Mouse (Mus musculus) layer of hippocampus, adult 9-10 months (tissue): ENCODE measurements around the gene Clybl.

ENCODE experiments used
- DNase-seq: peaks from one replicate; pipeline ENCODE4 v3.0.0; 2022; ENCODE audit warnings: low spot score

Clybl gene

DNA sequence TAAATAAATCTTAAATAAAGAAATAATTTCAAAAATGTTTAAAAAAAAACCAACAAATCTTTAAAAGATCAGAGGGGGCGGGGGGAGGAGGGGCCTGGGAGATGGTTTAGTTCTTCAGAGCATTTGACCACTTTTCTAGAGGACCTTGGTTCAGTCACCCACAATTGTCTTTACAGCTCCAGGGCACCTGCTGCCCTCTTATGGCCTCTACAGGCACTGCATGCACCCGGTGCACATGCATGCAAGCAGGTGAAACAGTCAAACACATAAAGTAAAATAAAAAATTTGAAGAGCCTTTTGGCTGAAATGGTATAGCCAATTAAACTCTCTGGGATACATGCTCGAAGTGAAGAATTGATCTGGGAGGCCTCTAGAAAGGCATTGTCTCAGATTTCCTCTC is 67.6 kb downstream of the Clybl start:
- DNase-seq = no peak

DNA sequence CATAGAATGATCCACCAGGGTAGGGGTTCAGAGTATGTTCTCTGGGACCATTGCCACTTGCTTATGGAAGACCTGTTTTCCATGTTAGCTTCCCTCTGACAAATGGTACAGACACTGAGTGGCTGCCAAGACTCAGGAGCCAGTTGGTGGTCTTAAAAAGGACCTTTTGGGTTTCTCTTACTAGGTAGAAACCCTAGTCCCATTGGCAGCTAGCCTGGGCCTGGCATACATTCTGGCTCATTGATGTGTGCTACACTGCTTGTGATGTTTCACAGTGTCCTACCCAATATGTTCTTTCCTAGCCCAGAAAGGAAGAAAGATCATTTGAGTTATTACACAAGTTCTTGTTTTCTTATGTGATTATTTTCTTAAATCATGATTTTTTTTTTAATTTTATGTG is 69.8 kb downstream of the Clybl start:
- no peak for DNase-seq

DNA sequence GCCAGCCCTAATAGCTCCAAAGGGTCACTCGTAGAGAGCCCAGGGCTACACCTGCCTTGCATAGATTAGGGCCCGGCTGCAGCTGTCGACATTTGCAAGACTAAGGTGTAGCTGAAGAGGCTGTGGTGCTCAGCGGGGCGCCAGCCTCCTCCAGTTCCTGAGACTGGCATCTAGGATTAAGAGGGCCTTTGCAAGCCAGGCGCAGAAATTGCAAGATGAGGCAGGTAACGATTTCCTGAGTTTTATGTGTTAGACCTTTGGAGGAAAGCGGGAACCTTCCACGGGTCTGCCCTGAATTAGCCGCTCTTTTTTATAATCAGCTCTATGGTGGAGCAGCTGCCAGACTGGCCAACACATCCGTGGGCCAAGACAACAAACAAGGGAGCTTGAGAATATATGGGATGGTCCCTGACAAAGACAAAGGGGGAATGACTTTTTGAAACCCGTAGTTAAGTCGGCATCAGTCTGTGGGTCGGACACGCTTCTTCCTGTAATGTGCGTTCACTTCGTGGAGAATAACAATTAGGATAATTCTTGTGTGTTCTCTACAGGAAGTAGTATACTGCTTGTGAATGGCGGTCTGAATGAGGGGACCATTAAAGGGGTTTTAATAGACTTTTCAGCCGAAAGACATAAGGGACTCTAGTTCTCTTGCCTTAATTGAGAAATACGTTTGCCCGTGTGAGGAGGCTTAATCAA is 74.2 kb downstream of the Clybl start:
- DNase-seq = no peak

DNA sequence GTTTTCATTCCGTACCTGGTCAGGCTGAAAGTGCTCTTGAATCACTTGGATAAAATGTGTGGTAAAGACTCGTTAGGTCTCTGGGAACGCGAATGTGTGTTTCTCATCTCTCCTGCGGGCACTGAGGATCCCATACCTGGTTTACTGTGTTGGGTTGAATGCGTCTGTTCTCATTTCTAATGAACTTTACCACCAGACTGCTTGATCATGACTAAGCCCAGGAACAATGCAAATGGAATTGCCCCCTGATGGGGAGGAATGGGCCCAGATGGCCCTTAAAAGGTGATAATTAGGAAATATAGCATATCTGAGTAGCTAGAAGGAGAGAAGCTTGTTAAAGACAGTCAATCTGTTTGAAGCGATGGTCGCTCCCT is 74.7 kb downstream of the Clybl start:
- no peak for DNase-seq

DNA sequence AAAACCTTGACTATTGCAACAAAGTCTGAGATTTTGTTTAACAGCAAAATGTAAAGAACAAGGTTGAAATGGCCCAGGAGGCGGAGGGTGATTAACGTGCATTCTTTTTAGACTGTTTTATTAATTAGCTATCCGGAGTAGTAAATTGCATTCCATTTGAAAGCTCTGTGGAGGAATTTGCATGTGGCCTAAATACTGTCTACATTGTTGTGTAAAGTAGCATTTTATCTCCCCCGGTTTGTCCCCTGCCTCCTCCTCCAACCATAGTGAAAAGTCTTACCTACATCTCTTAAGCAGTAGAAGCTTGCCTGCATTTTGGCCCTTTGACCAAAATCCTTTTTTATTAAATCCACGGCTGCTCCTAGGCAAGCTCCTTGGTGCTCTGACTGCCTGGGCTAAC is 76.8 kb downstream of the Clybl start:
- DNase-seq = no peak

DNA sequence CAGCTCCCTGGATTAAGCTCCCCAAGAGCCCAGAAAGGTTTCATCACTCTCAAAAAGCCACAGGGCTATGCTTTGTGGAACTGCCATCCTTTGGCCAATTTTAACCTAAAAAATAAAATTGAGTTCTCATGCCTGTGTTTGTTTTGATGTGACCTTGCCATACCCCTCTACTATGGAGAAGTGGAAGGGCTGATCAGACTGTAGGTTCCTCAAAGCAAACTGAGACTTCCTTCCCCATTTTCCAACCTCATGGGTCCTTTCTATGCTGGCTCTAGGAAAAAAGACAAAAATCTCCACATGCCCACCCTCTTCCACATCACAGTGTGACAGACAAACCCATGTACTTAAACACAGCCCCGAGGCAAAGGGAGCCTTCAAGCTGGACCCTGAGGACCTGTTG is 79.7 kb downstream of the Clybl start:
- no peak for DNase-seq

DNA sequence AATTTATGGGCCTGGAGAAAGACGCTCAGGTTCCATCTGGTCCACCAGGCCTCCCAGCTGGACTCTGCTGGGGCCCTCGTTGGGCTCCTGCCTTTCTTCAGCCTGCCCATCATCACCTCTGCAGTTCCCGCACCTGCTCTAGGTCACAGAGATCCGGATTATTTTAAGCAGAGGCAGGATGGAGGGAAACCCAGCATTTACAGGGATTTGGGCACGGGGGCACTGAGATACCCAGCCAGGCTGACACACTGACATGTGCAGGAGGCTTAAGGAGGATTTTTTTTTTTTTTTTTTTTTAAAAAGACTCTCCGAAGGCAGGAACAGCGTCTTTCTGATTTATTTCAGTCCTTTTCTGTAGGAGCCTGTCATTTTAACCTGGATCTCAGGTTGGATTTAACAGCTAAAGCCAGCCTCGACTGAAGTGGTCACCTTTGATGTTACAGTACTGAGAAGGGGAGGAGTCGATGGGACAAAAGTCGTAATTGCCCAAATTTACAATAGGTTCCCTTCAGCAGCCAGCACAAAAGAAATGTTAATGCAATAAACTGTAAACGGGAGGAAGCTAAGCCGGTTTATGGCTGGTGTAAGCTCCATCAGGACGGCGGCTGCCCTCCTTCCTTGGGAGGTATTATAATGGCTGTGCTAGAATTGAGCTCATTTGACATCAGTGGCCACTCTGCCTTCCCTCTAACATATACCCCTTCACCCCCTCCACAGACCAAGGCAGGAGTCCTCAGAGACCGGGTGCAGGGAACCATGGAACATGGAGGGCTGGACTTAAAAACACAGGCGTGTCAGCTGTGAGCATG is 81.6 kb downstream of the Clybl start:
- no peak for DNase-seq

DNA sequence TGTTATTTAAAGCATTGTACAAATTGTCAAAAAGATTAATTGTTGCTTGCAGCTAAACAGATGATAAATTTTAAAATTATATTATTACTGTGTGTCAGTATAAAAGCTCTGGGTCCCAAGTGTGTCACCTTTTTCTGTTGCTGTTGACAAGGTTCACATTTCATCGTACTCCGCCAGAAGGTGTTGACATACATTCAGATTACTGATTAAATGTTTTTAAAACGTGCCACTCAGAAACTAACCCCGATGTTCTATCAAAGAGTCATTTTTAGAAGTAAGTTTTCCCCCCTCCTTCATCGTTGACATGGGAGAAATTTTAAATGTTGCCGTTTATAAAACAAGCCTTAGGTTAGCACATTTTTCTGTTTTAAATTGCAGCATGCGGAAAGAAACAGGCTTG is 83.7 kb downstream of the Clybl start:
- no peak for DNase-seq

DNA sequence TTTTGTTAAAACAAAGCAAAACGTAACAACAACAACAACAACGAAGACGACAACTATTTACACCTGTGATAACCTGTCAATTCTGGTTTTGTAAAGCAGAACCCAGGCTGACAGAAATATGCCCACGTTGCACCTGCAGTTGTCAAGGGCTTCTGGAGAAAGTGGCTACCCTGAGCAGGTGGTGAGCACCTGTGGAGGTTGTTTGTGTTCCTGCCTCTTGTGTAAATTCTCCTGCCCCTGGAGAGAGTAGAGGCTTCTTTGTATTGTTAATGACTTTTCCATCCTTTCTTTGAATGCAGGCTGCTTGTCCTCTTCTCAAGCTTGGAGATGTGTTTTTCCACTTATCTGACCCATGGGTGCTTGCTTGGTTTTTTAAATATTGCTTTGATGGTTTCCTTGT is 86.1 kb downstream of the Clybl start:
- no peak for DNase-seq

DNA sequence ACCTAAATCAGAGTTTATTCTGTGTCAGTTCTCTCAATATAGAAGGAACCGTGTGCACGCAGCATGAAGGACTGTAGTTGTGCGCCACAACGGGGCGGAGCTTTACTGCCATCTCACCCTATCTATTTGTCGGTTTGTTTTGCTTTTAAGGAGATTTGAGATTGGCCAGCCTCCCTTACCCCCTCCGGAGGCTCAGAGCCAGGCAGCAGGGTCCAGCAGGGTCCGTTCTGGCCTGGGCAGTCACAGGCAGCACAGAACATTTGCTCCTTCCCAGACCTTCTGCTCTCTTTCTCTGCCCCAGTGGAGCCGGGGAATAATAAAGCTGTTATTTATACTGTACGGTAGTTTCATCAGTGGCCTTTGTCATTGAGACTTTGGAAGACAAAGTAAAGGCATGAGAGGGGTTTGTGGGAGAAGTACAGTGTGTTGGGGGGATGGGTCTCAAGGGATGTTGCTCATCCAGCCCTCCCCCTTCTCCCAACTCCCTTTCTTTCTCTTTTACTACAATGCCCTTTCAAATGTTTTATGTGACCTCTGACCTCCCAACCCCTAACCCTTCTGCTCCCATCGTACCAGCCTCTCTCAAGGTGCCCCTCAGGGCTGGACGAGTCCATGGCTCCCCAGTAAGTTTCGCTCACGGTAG is 89.7 kb downstream of the Clybl start:
- no peak for DNase-seq

DNA sequence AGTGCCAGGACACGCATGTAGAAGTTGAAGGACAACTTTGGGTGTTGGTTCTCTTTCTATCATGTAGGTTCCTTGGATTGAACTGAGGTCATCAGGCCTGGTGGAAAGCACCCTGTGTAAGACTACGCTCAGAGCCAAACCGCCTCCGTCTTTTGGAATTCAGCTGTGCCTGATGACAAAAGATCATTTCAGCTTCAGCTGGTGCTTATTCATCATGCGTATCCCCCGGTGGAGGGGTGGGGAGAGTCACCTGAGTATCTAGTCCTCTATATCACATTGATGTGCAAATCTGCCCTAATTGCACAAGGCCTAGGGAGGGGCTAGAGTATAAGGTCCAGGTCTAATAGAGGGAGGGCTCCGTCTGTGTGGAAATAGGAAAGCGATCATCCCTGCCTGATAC is 95.6 kb downstream of the Clybl start:
- DNase-seq = no peak

DNA sequence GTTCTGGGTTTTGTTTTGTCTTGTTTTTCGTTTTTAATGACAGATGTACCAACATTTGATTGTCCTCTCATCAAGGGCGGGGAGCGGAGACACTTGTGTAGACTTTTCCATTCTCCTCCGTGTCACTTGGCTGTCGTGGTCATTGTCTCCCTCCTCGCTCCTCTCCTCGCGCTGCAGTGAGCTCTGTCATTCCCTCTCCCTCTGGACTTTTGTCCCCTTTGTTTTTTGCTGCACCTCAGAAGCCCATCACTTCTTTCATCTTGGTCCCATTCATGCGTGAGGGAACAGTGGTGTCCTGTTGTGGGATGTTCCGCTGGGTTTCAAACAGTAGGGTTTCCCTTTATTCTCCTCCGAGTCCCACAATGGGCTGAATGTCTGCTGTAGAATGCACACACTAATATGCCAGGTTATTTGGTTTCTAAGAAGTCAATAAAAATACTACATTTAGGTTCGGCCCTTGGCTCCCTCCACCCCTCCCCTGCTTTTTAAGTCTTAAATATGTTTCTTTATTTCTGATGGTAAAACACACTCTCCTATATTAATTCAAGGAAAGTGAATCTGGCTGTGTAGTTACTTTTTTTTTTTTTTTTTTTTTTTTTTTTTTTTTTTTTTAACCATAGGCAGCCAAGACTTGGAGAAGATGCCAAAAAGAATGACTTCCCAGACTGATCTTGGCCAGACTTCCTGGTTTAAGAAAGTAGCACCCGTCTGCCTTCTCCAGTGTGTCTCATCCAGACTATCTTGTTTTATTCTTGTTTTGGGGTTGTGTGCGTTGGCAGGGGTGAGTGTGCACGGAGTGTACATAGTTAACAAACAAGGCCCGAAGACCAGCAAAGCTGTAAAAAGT is 98.2 kb downstream of the Clybl start:
- DNase-seq = no peak

DNA sequence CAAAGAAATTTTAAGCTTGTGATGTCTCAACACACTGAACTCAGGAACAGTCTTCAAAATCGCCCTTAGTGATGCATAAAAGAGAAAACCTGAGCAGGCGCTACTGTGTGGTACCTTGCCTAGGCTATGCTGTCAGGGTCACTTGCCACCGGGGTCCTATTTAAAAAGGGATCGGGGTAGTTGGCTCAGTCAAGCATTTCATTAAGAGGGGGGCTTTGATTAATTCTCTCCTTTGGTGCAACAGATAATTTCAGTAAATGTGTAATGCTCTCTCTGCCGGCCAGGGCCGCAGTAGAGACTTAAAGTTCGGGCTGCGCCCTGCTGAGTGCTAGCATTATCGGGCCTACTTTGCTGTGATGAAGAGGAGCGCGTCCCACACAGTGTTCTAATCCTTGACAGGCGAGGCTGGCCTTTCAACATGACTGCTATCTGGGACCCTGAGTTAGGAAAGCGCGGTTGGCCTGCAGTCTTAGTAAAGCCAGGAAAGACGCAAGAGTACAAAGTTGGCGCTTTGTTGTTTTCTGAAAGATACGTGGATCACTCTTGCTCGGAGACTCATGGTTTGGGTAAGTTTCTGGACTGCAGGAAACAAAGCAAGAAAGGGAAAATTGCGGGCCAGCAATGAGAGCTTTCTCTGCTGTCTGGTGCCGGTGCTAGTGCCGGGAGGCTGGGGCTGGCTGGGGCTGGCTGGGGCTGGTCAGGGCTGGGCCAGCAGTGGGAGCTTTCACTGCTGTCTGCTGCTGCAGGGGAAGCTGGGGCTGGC is 99.0 kb downstream of the Clybl start:
- no peak for DNase-seq

DNA sequence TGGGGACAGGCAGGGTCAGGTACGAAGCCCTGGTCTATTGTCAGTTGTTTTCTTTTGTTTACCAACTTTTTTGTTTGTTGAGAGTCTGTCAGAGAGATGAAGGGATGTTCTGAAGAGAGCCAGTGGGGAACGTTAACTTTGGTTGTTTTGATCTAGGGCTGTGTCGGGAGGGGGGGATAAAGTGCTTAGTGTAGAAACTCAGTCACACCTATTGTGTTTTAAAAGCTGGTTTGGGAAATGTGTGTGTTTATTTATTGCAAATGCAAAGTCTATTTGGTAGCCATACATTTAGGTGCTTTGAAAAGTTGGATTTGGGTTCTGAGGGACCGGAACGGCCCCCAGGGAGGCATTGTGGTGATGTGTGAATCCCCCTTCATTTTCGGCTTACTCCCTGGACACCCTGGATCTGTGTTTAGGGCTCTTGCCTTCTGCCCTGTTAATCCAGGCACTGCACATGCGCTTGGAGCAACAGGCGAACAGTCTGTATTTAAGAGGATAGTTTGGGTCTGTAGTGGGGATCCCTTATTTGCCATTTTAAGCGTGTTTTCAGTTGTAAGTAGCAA is 99.6 kb downstream of the Clybl start:
- DNase-seq = no peak

DNA sequence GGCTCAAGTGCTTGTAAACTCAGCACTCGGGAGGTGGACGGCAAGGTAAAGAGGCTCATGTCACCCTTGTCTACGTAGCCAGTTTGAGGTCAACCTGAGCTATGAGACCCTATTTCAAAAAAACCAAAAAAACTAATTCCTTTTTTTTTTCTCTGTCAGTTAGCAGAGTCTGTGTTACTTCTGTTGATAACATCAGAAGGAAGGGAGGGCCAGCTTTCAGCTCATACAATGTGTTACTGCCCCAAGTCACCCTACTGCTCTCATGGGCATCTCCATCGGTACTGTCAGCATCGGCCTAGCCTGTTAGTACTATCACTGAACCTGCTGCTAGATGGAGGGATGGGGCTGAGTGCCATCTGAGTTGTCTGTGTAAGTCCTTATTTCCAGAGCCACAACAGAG is 102.5 kb downstream of the Clybl start:
- DNase-seq = no peak

DNA sequence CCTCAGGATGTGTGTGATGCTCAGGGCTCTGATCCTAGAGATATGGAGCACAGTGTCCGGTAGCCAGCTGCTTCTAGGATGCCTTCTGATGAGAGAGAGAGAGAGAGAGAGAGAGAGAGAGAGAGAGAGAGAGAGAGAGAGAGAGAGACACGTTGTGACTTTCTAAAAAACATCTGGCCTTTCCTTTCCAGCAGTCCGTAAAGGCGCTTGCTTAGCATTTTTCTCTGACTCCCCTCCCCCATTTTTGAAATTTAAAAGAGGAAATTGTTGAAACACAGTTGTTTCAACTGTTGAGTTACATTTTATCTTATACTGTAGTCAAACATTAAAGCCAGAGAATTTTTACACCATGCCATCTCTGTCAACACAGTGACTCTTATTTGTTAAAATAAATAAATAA is 114.9 kb downstream of the Clybl start:
- no peak for DNase-seq

DNA sequence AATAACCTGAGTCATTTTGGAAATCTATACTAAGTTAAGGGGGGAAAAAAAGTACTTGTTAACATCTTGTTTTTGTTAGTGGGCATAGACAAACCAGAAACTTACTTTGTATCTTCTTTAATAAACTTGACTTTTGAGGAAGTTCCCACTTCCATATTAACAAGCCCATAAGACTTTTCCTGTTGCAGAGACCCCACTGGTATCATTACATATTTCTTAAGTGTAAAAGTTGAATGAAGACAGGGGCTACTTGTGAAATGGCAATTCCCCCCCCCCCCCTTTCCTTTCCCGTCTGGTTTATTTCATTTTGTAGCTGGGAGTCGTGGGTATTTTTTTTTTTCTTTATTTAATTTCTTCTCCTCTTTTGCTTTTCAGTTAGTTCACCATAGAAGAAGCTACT is 115.4 kb downstream of the Clybl start:
- no peak for DNase-seq

DNA sequence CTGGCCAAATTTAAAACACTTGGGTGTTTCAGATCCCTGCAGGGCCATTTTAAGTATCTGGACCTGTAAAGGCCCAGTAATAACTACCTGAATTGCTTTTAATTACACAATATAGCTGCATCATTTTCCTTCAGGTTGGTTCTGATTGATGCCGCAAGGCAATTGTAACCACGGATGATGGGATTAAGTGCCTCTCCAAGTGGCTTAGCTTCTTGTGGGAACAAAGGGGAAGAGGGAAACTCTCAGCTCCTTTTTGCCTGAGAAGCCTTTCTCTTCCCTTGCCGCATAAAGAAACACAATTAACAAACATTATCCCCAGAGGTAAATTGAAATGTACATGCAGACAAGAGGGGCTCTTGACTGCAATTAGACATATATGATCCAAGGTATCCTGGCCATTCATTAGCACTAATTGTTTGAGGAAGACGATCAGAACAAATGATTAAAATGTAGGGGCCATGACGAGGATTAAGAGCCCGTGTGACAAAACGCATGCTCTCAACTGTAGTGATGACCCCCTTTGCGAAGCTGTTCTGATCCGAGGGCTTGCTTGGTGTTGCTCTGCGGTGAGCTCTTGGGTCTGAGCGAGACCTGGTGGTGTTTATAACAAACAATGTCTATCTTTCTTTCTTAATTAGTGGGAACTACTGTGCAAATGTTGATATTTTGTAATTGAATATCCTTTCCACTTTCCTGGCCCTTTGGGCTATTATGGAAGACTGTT is 116.0 kb downstream of the Clybl start:
- DNase-seq = no peak

DNA sequence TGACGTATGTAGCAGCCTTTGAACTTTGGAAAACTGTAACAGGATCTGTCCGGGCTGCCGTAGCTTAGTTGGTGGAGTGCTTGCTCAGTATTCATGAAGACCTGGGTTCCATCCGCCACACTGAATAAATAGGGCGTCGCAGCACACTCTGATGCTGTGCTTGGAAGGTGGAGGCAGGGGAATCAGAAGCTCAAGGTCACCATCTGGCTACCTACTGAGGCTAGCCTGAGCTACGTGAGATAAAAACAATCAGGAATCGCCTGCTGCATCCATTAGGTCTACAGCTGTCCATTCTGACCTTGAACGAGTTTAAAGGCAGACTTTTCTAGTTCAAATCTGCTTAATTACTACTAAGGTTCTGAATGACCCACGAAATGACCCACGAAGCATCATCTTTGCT is 118.8 kb downstream of the Clybl start:
- DNase-seq = no peak

DNA sequence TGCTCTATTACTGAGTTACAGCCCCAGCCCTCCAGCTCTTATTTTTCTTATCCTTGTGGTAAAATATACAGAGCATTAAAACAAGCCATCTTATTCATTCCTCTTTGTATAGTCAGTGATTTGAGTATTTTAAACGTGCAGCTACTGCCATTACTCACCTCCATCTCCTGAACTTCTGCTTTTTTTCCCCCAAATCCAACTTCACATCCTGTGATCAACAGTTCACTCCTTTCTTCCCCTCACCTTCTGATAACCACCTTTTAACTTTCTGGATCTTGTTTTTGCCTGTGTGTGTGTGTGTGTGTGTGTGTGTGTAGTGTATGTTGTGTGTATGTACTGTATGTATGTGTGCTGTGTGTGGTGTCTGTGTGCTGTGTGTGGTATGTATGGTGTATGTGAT is 122.3 kb downstream of the Clybl start:
- DNase-seq = no peak

DNA sequence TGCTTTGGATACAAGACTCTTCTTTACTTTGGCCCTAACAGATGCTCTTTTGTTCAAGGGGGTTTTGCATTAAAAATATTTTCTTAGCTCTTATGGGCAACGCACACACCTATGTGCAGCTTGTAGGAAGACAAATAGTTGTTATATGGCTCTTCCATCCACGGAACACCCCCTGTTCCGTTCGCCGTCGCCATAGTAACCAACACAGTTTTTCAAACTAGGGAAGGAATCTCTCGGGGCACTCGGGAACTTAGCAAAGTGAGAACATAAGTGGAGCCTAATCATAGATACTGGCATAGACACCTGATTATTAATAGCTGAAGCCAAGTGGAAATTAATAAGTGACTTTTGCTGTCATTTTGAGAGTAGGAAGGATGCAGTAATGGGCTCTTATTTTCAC is 123.6 kb downstream of the Clybl start:
- DNase-seq = no peak
